Mouse (Mus musculus): ENCODE measurements around the gene Prkca.

GRCm38 (mm10) chr11:107991990-107992389 is 351.7 kb downstream of the Prkca start:
- TF ChIP-seq CTCF (IDR thresholded peaks at IDR 0.05; ENCODE audit: low read depth, low read length) (no peak), POLR2A (IDR thresholded peaks at IDR 0.05; ENCODE audit: insufficient read depth, low read length) (no peak), EP300 (IDR thresholded peaks at IDR 0.05; ENCODE audit: insufficient read depth, low read depth, low read length) (peak; percentile 71; the same call in 1 of the 2 replicates)
